Mouse (Mus musculus) spleen, adult 18-20 months (tissue): Measurements from ENCODE around the gene Phf1.

Experiments
- DNase-seq, 2 experiments: peaks; one replicate each; pipeline ENCODE4 v3.0.0; 2022; ENCODE audit warnings: mixed read lengths in 2 of 2

Gene Phf1

DNA sequence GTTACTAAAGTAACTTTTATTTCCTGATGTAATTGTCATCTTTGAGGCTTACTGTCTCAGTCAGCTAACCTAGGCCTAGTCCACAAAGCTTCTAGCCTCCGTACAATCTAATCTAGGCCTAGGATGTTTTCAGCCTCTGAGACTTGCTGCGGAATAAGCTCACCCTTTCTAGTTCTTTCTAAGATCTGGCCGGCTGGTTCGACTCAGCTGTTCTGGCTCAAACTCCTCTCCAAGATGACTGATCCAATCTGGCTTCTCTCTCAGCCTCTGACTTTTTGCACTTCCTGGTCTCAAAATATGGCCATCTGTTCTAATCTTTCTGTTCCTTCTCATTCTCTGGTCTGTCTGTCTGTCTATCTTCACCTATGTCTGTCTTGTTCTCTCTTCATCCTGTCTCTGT, 50.5 kb downstream of the Phf1 start:
- no peak for DNase-seq

DNA sequence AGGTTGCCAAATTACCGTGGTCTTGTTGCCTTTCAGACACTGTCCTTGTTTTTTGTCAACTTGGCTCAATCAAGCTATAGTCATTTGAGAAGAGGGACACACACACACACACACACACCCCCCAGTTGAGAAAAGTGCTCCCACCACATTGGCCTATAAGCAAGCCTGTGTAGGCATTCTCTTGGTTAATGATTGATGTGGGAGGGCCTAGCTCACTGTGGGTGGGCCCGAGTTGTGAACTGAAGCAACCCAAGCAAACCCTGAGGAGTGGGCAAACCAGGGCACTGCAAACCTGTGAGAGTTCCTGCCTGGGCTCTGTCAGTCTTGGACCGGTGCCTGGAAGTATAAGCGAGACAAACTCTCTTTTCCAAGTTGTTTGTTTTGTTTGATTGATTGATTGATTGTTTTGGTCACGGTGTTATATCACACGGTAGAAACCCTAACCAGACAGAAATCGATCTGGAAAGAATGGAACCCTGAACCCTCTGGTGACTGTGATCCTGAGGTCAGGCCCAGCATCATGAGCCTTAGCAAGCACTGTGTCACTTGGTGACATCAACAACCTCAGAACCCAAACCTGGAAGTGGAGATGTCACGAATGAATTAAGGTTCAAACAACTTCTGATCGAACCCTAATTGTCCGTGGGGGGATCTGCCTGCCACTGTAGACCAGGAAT, 52.8 kb downstream of the Phf1 start:
- DNase-seq: no peak
